Mouse (Mus musculus): ENCODE measurements at regions not wholly inside any gene's neighbourhood (a gene's known extent, or its start where the extent isn't known, plus 50 kb on each side); places are given as distances from the start of the nearest gene placed in this dataset.

- Histone ChIP-seq H3K9ac (ENCODE audit: low read depth, low read length, severe bottlenecking) (no peak overlapping the region), H3K4me1 (ENCODE audit: control insufficient read depth, insufficient read depth, low read length) (peaks cover 8% of the 10 kb centered on the region; the same call in 1 of the 2 replicates), H3K27me3 (ENCODE audit: control insufficient read depth, insufficient read depth, low read length) (no peaks in the 10 kb centered on the region), H3K27ac (replicated peaks; ENCODE audit: low read depth, low read length) (no peak overlapping the region), H3K9me3 (ENCODE audit: control insufficient read depth, low read length) (no peaks in the 10 kb centered on the region), H3K4me2 (replicated peaks; ENCODE audit: low read depth, low read length, severe bottlenecking) (no peak overlapping the region), H3K4me3 (replicated peaks; ENCODE audit: low read length) (no peak overlapping the region), H3K36me3 (ENCODE audit: control insufficient read depth, insufficient read depth, low read length) (no peaks in the 10 kb centered on the region)
- no peak for ATAC-seq (ENCODE audit: low FRiP score, low read depth)
- 57% methylated on average over 1 of the region's 1 CpGs for WGBS
- TF ChIP-seq POLR2A (IDR thresholded peaks at IDR 0.05; ENCODE audit: borderline replicate concordance, extremely low read depth, insufficient read depth, insufficient read length), result no peak
- DNase-seq (ENCODE audit: low spot score), result no peak
Measured at GRCm38 (mm10) chr4:72377520-72377919, 176.8 kb upstream of the Tle1 start.

DNA sequence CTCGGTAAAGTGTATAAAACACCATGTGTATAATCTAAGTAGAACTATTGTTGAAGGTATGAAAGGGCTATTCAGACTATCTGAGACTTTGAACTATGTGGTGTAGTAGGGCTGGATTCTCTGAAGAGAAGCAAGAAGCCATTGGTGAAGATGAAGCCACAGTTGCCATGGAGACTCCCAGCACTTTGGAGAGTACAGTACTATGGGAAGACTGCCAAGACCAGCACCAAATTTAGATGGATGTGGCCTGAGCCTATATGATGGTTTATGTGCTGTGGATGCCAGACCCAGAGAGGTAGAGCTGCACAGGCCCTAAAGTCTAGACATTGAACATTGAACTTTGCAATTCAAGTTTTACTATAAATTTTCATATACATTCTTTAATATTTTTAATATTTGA lies 151.3 kb upstream of the Tle1 start:
- H3K9ac ChIP-seq (ENCODE audit: low read depth, low read length, severe bottlenecking), result no peak overlapping the region
- no peaks in the 10 kb centered on the region for H3K4me1 ChIP-seq (ENCODE audit: control insufficient read depth, insufficient read depth, low read length)
- no peaks in the 10 kb centered on the region for H3K9me3 ChIP-seq (ENCODE audit: control insufficient read depth, low read length)
- no peaks in the 10 kb centered on the region for H3K36me3 ChIP-seq (ENCODE audit: control insufficient read depth, insufficient read depth, low read length)
- TF ChIP-seq POLR2A (IDR thresholded peaks at IDR 0.05; ENCODE audit: borderline replicate concordance, extremely low read depth, insufficient read depth, insufficient read length), result no peak
- WGBS, result 72% methylated on average over 1 of the region's 1 CpGs
- ATAC-seq (ENCODE audit: low FRiP score, low read depth), result no peak
- DNase-seq (ENCODE audit: low spot score), result peak; percentile 32
- no peak overlapping the region for H3K27ac ChIP-seq (replicated peaks; ENCODE audit: low read depth, low read length)
- H3K4me2 ChIP-seq (replicated peaks; ENCODE audit: low read depth, low read length, severe bottlenecking), result no peak overlapping the region
- no peak overlapping the region for H3K4me3 ChIP-seq (replicated peaks; ENCODE audit: low read length)
- H3K27me3 ChIP-seq (ENCODE audit: control insufficient read depth, insufficient read depth, low read length), result no peaks in the 10 kb centered on the region

GRCm38 (mm10) chr4:72331882-72332281 lies 131.2 kb upstream of the Tle1 start:
- no peak for TF ChIP-seq POLR2A (IDR thresholded peaks at IDR 0.05; ENCODE audit: borderline replicate concordance, extremely low read depth, insufficient read depth, insufficient read length)
- Histone ChIP-seq H3K4me2 (replicated peaks; ENCODE audit: low read depth, low read length, severe bottlenecking) (no peak overlapping the region), H3K9me3 (ENCODE audit: control insufficient read depth, low read length) (no peaks in the 10 kb centered on the region), H3K27me3 (ENCODE audit: control insufficient read depth, insufficient read depth, low read length) (no peaks in the 10 kb centered on the region), H3K4me3 (replicated peaks; ENCODE audit: low read length) (no peak overlapping the region), H3K36me3 (ENCODE audit: control insufficient read depth, insufficient read depth, low read length) (no peaks in the 10 kb centered on the region), H3K4me1 (ENCODE audit: control insufficient read depth, insufficient read depth, low read length) (no peaks in the 10 kb centered on the region), H3K27ac (replicated peaks; ENCODE audit: low read depth, low read length) (no peak overlapping the region), H3K9ac (ENCODE audit: low read depth, low read length, severe bottlenecking) (no peak overlapping the region)
- 47% methylated on average over 3 of the region's 3 CpGs for WGBS
- ATAC-seq (ENCODE audit: low FRiP score, low read depth) (no peak), DNase-seq (ENCODE audit: low spot score) (no peak)

DNA sequence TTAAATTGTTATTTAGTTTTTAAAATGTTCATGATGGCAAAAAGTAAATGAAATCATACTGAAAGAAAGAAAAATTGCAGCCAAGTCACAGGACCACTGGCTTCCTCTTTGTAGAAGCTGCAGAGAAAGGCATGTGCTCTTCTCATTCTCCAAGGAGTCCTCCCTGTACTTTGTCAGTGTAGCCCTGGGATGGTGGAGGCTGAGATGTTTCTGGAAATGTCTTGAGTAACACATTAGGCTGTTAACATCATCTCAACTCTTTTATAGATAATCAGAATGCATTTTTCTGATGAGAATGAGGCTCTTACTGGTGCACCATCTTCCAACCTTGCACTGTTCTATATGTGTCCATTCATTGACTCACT lies 128.3 kb upstream of the Tle1 start:
- no peaks in the 10 kb centered on the region for H3K9me3 ChIP-seq (ENCODE audit: control insufficient read depth, low read length)
- H3K9ac ChIP-seq (ENCODE audit: low read depth, low read length, severe bottlenecking), result no peak overlapping the region
- TF ChIP-seq POLR2A (IDR thresholded peaks at IDR 0.05; ENCODE audit: borderline replicate concordance, extremely low read depth, insufficient read depth, insufficient read length), result no peak
- DNase-seq (ENCODE audit: low spot score), result no peak
- no peaks in the 10 kb centered on the region for H3K36me3 ChIP-seq (ENCODE audit: control insufficient read depth, insufficient read depth, low read length)
- ATAC-seq (ENCODE audit: low FRiP score, low read depth), result no peak
- no peaks in the 10 kb centered on the region for H3K4me1 ChIP-seq (ENCODE audit: control insufficient read depth, insufficient read depth, low read length)
- H3K4me3 ChIP-seq (replicated peaks; ENCODE audit: low read length), result no peak overlapping the region
- no peaks in the 10 kb centered on the region for H3K27me3 ChIP-seq (ENCODE audit: control insufficient read depth, insufficient read depth, low read length)
- no peak overlapping the region for H3K4me2 ChIP-seq (replicated peaks; ENCODE audit: low read depth, low read length, severe bottlenecking)
- no peak overlapping the region for H3K27ac ChIP-seq (replicated peaks; ENCODE audit: low read depth, low read length)

- Histone ChIP-seq H3K4me1 (ENCODE audit: control insufficient read depth, insufficient read depth, low read length) (no peaks in the 10 kb centered on the region), H3K9ac (ENCODE audit: low read depth, low read length, severe bottlenecking) (no peak overlapping the region), H3K4me2 (replicated peaks; ENCODE audit: low read depth, low read length, severe bottlenecking) (no peak overlapping the region), H3K27ac (replicated peaks; ENCODE audit: low read depth, low read length) (no peak overlapping the region), H3K4me3 (replicated peaks; ENCODE audit: low read length) (no peak overlapping the region), H3K27me3 (ENCODE audit: control insufficient read depth, insufficient read depth, low read length) (no peaks in the 10 kb centered on the region), H3K9me3 (ENCODE audit: control insufficient read depth, low read length) (no peaks in the 10 kb centered on the region), H3K36me3 (ENCODE audit: control insufficient read depth, insufficient read depth, low read length) (no peaks in the 10 kb centered on the region)
- ATAC-seq (ENCODE audit: low FRiP score, low read depth) (no peak), DNase-seq (ENCODE audit: low spot score) (no peak)
- TF ChIP-seq POLR2A (IDR thresholded peaks at IDR 0.05; ENCODE audit: borderline replicate concordance, extremely low read depth, insufficient read depth, insufficient read length), result no peak
- WGBS, result 100% methylated on average over 2 of the region's 2 CpGs
Measured at GRCm38 (mm10) chr4:72328282-72329025, 127.7 kb upstream of the Tle1 start.

DNA sequence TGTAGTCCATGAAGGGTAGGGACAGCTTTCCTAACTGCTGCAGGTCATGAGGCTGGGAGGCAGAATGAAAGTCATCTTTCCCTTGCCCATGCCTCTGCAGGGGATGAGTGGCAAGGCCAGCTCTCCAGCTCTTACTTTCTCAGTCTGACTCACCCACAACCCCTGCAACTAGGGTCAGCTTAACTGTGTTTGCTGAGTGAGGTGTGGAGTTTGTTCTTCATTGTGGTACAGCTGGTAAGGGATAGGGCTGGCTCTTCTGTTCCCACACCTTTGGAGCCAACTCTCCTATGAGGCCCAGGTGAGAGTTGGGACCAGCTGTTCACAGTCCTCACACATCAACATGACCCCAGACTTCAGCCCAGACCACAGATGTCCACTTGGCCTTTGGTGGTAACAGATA lies 124.2 kb upstream of the Tle1 start:
- TF ChIP-seq POLR2A (IDR thresholded peaks at IDR 0.05; ENCODE audit: borderline replicate concordance, extremely low read depth, insufficient read depth, insufficient read length), result no peak
- no peak overlapping the region for H3K4me3 ChIP-seq (replicated peaks; ENCODE audit: low read length)
- H3K9ac ChIP-seq (ENCODE audit: low read depth, low read length, severe bottlenecking), result no peak overlapping the region
- no peaks in the 10 kb centered on the region for H3K36me3 ChIP-seq (ENCODE audit: control insufficient read depth, insufficient read depth, low read length)
- ATAC-seq (ENCODE audit: low FRiP score, low read depth) (no peak), DNase-seq (ENCODE audit: low spot score) (no peak)
- H3K4me1 ChIP-seq (ENCODE audit: control insufficient read depth, insufficient read depth, low read length), result no peaks in the 10 kb centered on the region
- H3K4me2 ChIP-seq (replicated peaks; ENCODE audit: low read depth, low read length, severe bottlenecking), result no peak overlapping the region
- H3K27ac ChIP-seq (replicated peaks; ENCODE audit: low read depth, low read length), result no peak overlapping the region
- no peaks in the 10 kb centered on the region for H3K27me3 ChIP-seq (ENCODE audit: control insufficient read depth, insufficient read depth, low read length)
- H3K9me3 ChIP-seq (ENCODE audit: control insufficient read depth, low read length), result no peaks in the 10 kb centered on the region
